Mouse (Mus musculus): Measurements from ENCODE around the gene Rasa2. TPM values are rescaled to one million over a fixed set of nuclear protein-coding genes. Genes with fewer than 3 reads are reported as not detected.

Rasa2 gene
- polyA plus RNA-seq, 1 experiment from 2014 or later: 18.7 TPM

DNA sequence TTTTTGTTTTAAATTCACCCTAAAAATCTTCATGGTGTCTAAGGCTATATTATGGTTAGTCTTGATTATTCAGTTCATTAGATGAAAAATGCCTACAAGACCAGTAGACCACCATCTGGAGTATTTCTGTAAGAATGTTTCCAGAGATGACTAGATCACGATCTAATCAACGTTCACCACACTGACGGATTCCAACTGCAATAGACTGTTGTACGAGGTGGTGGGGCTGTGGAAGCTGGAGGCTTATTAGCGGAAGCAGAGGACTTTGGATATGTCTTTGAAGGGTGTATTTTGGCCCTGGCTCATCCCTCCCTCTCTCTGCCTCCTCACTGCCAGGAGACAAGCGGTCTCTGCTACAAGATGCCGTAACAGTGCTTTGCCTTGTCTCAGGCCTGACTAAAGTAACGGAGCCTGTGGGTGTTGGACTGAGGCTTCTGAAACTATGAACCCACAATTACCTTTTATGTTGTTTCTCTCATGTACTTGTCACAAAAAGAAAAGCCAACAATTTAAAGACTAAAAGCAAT, 64.9 kb downstream of the Rasa2 start:
- WGBS: 77% methylated on average over 8 of the region's 8 CpGs
- Histone ChIP-seq H3K36me3 (ENCODE audit: insufficient read depth, low read length) (peaks cover 27% of the 10 kb centered on the region), H3K27me3 (ENCODE audit: insufficient read depth, low read length) (no peaks in the 10 kb centered on the region), H3K27ac (ENCODE audit: low read length) (no peak overlapping the region), H3K4me3 (ENCODE audit: low read length) (no peak overlapping the region), H3K9ac (replicated peaks; ENCODE audit: low read length) (no peak overlapping the region), H3K9me3 (ENCODE audit: low read length) (no peaks in the 10 kb centered on the region), H3K4me2 (replicated peaks; ENCODE audit: low read depth, low read length) (no peak overlapping the region), H3K4me1 (ENCODE audit: insufficient read depth, low read length) (no peaks in the 10 kb centered on the region)
- no peak for ATAC-seq (ENCODE audit: low FRiP score, low TSS enrichment)

DNA sequence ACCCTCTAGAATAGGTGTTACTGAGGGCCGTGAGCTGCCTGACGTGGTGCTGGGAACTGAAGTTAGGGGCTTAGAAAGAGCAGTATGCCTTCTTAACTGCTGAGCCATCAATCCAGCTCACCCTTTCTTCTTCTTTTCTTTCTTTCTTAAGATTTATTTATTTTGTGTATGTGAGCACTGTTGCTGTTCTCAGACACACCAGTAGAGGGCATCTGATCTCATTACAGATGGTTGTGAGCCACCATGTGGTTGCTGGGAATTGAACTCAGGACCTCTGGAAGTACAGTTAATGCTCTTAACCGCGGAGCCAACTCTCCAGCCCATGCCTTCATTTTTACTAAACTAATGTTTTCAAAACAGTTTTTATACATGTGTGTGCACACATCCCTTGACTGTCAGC, 67.9 kb downstream of the Rasa2 start:
- 97% methylated on average over 4 of the region's 4 CpGs for WGBS

DNA sequence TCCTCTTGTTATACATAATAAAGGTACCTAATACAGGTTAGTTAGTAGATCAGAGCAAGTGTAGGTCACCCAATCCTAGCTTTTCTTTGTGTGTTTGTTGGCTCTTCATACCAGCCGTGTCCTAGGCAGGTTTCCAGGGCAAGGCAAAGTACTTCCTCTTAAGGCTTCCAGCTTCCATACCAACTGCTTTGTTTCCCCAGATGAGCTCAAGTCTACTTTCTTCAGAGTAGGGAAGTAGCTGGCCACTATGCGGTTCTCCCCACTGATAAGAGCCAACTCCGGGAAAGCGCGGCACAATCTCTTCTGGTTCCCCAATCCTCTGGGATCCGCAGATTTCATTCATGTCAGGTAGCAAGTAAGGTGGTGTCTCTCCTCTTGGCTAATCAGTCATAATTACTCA, 72.3 kb downstream of the Rasa2 start:
- WGBS: 95% methylated on average over 6 of the region's 6 CpGs

More for the DNA sequence above, 67.9 kb downstream of the Rasa2 start:
- Histone ChIP-seq H3K27me3 (ENCODE audit: insufficient read depth, low read length) (no peaks in the 10 kb centered on the region), H3K4me2 (replicated peaks; ENCODE audit: low read depth, low read length) (no peak overlapping the region), H3K9ac (replicated peaks; ENCODE audit: low read length) (no peak overlapping the region), H3K4me1 (ENCODE audit: insufficient read depth, low read length) (no peaks in the 10 kb centered on the region), H3K27ac (ENCODE audit: low read length) (no peak overlapping the region), H3K9me3 (ENCODE audit: low read length) (no peaks in the 10 kb centered on the region), H3K4me3 (ENCODE audit: low read length) (no peak overlapping the region), H3K36me3 (ENCODE audit: insufficient read depth, low read length) (peaks cover 36% of the 10 kb centered on the region)
- no peak for ATAC-seq (ENCODE audit: low FRiP score, low TSS enrichment)

DNA sequence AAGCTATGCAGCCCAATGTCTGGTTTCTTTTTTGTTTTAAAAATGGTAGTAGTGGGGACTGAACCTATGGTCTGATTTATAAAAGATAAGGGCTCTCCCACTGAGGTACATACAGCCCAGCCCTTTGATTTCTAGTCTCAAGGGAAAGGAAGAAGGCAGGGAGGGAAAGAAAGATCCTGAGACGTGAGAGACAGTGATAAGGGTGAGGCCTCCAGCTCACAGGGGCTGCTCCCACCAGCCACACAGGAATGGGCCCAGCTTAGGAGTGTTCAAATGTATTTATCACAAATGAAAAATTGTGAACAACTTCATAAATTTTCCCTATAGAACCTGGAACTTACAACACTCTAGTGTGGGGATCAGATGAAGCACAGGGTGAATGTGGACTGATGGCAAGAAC, 72.8 kb downstream of the Rasa2 start:
- peaks cover 26% of the 10 kb centered on the region for H3K36me3 ChIP-seq (ENCODE audit: insufficient read depth, low read length)
- no peaks in the 10 kb centered on the region for H3K9me3 ChIP-seq (ENCODE audit: low read length)
- H3K9ac ChIP-seq (replicated peaks; ENCODE audit: low read length): no peak overlapping the region
- no peak overlapping the region for H3K27ac ChIP-seq (ENCODE audit: low read length)
- no peak for ATAC-seq (ENCODE audit: low FRiP score, low TSS enrichment)
- H3K27me3 ChIP-seq (ENCODE audit: insufficient read depth, low read length): no peaks in the 10 kb centered on the region
- H3K4me2 ChIP-seq (replicated peaks; ENCODE audit: low read depth, low read length): no peak overlapping the region
- H3K4me1 ChIP-seq (ENCODE audit: insufficient read depth, low read length): no peaks in the 10 kb centered on the region
- WGBS: 88% methylated on average over 1 of the region's 1 CpGs
- no peak overlapping the region for H3K4me3 ChIP-seq (ENCODE audit: low read length)

More for the DNA sequence above, 72.3 kb downstream of the Rasa2 start:
- Histone ChIP-seq H3K4me2 (replicated peaks; ENCODE audit: low read depth, low read length) (no peak overlapping the region), H3K4me1 (ENCODE audit: insufficient read depth, low read length) (no peaks in the 10 kb centered on the region), H3K27ac (ENCODE audit: low read length) (no peak overlapping the region), H3K4me3 (ENCODE audit: low read length) (no peak overlapping the region), H3K36me3 (ENCODE audit: insufficient read depth, low read length) (peaks cover 30% of the 10 kb centered on the region), H3K9me3 (ENCODE audit: low read length) (no peaks in the 10 kb centered on the region), H3K9ac (replicated peaks; ENCODE audit: low read length) (no peak overlapping the region), H3K27me3 (ENCODE audit: insufficient read depth, low read length) (no peaks in the 10 kb centered on the region)
- ATAC-seq (ENCODE audit: low FRiP score, low TSS enrichment): no peak

DNA sequence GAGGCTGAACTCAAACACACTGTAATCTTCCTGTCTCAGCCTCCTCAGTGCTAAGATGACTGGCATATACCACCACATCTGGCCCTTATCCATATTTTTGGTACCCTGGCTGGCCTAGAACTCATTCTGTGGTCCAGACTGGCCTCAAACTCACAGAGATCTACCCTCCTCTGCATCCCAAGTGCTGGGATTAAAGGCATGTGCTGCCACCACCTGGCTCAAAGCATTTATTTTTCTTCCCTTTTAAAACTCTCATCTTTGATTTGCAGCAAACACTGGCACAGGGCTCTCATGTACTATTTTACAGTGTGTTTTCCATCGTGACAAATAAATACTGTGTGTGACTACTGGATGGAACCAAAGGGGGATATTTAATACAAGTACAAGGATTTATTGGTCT, 77.3 kb downstream of the Rasa2 start:
- no peaks in the 10 kb centered on the region for H3K9me3 ChIP-seq (ENCODE audit: low read length)
- H3K36me3 ChIP-seq (ENCODE audit: insufficient read depth, low read length): peaks cover 22% of the 10 kb centered on the region
- no peak overlapping the region for H3K4me3 ChIP-seq (ENCODE audit: low read length)
- no peaks in the 10 kb centered on the region for H3K27me3 ChIP-seq (ENCODE audit: insufficient read depth, low read length)
- H3K27ac ChIP-seq (ENCODE audit: low read length): no peak overlapping the region
- H3K9ac ChIP-seq (replicated peaks; ENCODE audit: low read length): no peak overlapping the region
- no peaks in the 10 kb centered on the region for H3K4me1 ChIP-seq (ENCODE audit: insufficient read depth, low read length)
- no peak for ATAC-seq (ENCODE audit: low FRiP score, low TSS enrichment)
- H3K4me2 ChIP-seq (replicated peaks; ENCODE audit: low read depth, low read length): no peak overlapping the region
- WGBS: 80% methylated on average over 1 of the region's 1 CpGs

DNA sequence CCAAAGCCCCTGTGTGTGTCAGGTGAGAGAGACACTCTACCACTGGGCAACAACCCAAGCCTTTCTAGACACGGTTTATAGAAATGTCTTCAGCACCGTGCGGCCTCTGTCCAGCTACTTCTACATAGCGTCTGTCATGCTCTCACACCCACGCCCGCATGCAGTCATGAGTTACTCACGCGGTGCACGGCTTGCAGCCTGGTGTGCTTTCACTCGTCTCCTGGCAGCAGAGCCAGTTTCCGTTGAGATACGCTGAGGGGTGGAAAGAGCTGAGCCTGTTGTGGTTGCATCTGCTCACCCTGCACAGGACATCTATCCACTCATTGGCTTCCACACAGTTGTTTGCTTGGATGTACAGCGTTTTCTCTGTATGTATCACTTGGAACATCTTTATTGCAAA, 86.0 kb downstream of the Rasa2 start:
- ATAC-seq (ENCODE audit: low FRiP score, low TSS enrichment): no peak
- Histone ChIP-seq H3K4me2 (replicated peaks; ENCODE audit: low read depth, low read length) (no peak overlapping the region), H3K27ac (ENCODE audit: low read length) (no peak overlapping the region), H3K4me3 (ENCODE audit: low read length) (no peak overlapping the region), H3K27me3 (ENCODE audit: insufficient read depth, low read length) (no peaks in the 10 kb centered on the region), H3K9ac (replicated peaks; ENCODE audit: low read length) (no peak overlapping the region), H3K9me3 (ENCODE audit: low read length) (no peaks in the 10 kb centered on the region), H3K4me1 (ENCODE audit: insufficient read depth, low read length) (no peaks in the 10 kb centered on the region), H3K36me3 (ENCODE audit: insufficient read depth, low read length) (peaks cover 29% of the 10 kb centered on the region)
- 89% methylated on average over 13 of the region's 13 CpGs for WGBS

DNA sequence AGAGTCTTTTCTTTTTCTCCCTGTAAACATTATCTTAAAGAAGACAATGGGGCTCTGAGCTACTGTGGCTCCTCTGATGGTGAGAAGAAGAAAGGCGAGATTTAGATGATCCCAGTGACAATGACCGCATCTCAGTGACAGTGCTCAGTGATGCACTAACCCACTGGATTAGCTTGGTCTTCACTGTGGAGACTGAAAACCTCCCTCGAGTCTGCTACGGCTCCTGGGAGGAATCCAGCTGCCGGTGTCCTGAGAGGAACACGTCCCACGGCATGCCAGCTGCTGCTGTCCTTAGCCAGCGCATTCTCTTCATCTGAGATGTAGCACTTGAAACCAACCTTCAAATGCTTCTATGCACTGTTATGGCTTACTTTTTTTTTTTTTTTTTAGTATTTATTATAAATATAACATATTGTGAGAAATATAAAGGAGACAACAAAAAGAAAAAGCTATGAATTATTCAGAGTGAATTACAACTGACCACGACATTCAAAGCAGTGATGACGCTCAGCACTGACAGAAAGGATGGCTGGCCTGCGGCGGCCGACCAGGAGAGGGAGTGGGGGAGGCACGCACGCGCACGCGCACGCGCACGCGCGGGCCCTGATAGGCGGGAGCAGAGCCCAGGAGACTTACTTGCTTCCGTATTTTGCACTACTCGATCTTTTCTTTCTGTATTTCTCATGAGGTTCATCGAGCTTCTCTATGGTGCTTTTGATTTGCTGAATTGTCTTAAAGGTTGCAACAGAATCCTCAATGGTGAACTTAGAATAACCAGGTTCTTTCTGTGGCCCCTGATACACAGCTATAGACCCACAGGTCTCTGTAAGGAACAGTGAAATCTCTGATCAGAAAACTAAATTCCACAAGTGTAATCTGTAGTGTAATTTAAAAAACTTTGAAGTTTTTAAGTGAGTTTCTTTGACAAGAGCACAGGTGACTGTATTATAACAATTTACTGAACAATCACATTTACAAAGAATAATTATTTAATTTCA, 87.5 kb downstream of the Rasa2 start:
- peak overlapping the region; percentile 40 for H3K4me2 ChIP-seq (replicated peaks; ENCODE audit: low read depth, low read length)
- peak overlapping the region; percentile 22; the same call in 1 of the 2 replicates for H3K4me3 ChIP-seq (ENCODE audit: low read length)
- H3K9ac ChIP-seq (replicated peaks; ENCODE audit: low read length): peak overlapping the region; percentile 13; the same call in 1 of the 2 replicates

DNA sequence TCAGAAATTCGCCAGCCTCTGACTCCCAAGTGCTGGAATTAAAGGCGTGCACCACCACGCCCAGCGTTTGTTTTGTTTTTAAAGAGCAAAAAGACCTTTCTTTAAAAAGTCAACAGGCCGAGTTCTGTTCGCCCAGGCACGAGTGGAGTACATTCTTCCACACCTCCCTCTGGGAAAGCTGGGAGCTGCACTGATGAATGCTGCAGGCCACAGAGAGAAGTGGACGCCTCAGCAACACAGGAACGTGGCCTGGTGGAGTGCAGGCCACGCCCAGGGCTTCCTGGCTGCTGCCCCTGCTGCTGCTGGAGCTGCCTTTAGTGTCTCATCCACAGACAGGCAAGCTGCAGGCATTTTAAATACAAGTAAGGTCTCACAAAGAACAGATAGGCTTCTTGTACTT, 92.5 kb downstream of the Rasa2 start:
- H3K9me3 ChIP-seq (ENCODE audit: low read length): no peaks in the 10 kb centered on the region
- H3K4me3 ChIP-seq (ENCODE audit: low read length): no peak overlapping the region
- 58% methylated on average over 10 of the region's 10 CpGs for WGBS
- H3K4me1 ChIP-seq (ENCODE audit: insufficient read depth, low read length): peaks cover 12% of the 10 kb centered on the region
- no peak overlapping the region for H3K27ac ChIP-seq (ENCODE audit: low read length)
- H3K36me3 ChIP-seq (ENCODE audit: insufficient read depth, low read length): peaks cover 13% of the 10 kb centered on the region
- no peak overlapping the region for H3K4me2 ChIP-seq (replicated peaks; ENCODE audit: low read depth, low read length)
- no peaks in the 10 kb centered on the region for H3K27me3 ChIP-seq (ENCODE audit: insufficient read depth, low read length)
- no peak for ATAC-seq (ENCODE audit: low FRiP score, low TSS enrichment)
- 0 out of 2 replicates have a peak overlapping the region, but pooled peaks have one; percentile 44 for H3K9ac ChIP-seq (replicated peaks; ENCODE audit: low read length)

More for the DNA sequence above, 87.5 kb downstream of the Rasa2 start:
- no peaks in the 10 kb centered on the region for H3K4me1 ChIP-seq (ENCODE audit: insufficient read depth, low read length)
- no peaks in the 10 kb centered on the region for H3K9me3 ChIP-seq (ENCODE audit: low read length)
- WGBS: 34% methylated on average over 27 of the region's 27 CpGs
- H3K27me3 ChIP-seq (ENCODE audit: insufficient read depth, low read length): no peaks in the 10 kb centered on the region
- peaks cover 29% of the 10 kb centered on the region for H3K36me3 ChIP-seq (ENCODE audit: insufficient read depth, low read length)
- peak; percentile 81 for ATAC-seq (ENCODE audit: low FRiP score, low TSS enrichment)
- H3K27ac ChIP-seq (ENCODE audit: low read length): no peak overlapping the region

DNA sequence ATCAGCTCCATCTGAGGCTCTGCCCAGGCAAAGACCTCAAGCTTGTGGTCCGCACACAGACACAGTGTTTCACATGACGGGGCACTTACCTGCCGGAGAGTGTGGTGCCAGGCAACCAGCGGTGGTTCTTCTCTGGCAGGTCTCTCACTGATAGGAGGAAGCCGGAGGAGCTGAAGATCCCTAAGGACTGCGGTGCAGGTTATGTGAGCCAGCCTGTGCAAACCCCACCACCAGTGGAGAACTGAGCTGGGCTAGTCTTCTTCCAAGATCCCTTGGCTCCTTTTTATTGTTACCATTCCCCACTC, 93.8 kb downstream of the Rasa2 start:
- ATAC-seq (ENCODE audit: low FRiP score, low TSS enrichment): no peak
- no peak overlapping the region for H3K9ac ChIP-seq (replicated peaks; ENCODE audit: low read length)
- H3K9me3 ChIP-seq (ENCODE audit: low read length): no peaks in the 10 kb centered on the region
- WGBS: 81% methylated on average over 6 of the region's 6 CpGs
- peak overlapping the region; percentile 72 for H3K4me2 ChIP-seq (replicated peaks; ENCODE audit: low read depth, low read length)
- H3K27me3 ChIP-seq (ENCODE audit: insufficient read depth, low read length): no peaks in the 10 kb centered on the region
- no peak overlapping the region for H3K4me3 ChIP-seq (ENCODE audit: low read length)
- H3K27ac ChIP-seq (ENCODE audit: low read length): peak overlapping the region; percentile 87
- peaks cover 8% of the 10 kb centered on the region for H3K36me3 ChIP-seq (ENCODE audit: insufficient read depth, low read length)
- peaks cover 12% of the 10 kb centered on the region for H3K4me1 ChIP-seq (ENCODE audit: insufficient read depth, low read length)
